Mouse (Mus musculus) adipocyte (in vitro differentiated cells): ENCODE measurements around the gene Ttc21b.
A peak's percentile ranks its signal among the peaks of the same experiment; 100 is the strongest.
"Not testable (repeated sequence)": the region's sequence is repeated elsewhere in the genome, so short reads cannot be mapped to it uniquely, and the experiment has no call there.

Experiments
- DNase-seq: peaks from one replicate; pipeline ENCODE4 v3.0.0-alpha.2; 2016; ENCODE audit warnings: low spot score

Gene Ttc21b

DNA sequence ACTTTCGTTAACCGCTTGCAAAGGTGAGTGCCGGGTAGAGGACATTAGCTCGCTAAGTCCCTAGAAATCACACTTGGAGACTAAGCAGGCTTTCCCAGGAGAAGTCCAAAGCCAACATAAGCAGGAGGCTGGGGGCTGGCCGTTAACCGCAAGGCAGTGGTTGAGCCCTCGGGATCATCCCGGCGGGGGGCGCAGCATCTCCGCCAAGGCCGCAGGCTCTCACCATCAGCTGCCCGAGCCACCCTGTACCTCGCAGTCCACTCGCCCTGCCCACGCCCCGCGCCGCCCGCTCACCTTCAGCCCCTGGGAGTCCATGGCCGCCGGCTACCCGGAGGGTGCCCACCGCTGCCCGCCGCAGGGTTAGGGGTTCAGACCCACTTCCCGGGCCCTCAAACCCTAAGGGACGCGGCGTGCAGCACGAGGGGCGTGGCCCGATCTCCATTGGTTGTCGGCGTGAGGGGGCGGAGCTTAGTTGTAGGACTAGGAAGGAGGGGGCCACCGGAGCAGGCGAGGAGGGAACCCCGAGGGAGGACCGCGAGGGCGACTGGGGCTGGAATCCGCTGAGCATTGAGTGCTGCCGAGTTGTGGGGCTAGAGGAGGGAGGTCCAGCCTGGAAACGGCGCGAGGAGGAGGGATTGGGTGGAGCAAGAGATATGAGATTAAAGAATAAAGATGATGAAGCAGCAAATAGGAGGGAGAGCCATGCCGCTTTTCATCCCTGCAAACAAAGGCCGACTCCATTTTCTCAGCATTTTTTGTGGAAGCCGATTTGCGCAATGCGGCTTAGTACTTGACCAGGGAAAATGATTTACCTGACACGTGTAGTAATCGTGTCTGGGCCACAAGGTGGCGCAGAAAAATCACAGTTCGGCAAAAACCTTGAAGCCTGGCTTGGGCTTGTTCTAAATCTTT, at the start of gene Ttc21b:
Gene Ttc21b (minus strand): TSS at position 398 of the 912 bp plus-strand sequence.
- peak; percentile 98 for DNase-seq

DNA sequence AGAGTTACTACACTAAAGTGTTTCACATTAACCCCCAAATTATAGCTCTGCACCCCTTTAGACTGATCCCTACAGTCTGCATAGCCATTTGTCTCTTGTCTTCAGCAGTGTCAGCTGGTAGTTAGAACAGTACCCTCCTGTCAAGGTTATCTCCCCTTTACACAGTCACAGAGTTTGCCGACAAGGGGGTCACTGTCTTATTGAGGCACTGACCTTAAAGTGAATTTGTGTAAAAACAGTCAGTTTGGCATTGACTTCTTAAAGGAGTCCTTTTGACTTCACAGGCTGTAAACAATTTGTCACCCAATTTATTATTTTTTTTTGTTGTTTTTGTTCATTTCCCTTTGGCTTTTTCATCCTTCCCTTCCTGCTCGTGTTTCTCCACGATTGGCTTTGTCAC, 16.1 kb upstream of the Ttc21b start:
- no peak for DNase-seq

DNA sequence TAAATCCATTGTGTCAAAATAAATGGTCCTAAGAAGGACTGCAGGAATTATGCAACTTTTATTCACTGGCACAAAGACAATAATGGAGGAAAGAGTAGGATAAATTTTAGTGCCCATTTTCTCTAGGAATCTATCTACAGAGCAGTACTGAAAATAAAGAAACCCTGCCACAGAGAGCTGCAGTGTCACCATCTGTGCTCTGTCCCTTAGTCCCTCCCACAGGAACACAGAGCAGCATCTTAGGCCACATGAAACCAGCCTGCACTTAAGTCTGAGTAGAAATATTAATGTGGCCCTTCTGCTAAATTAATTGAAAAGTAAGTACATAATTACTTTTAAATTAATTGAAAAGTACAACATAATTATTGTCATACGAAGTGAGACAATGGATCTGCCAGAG, 12.4 kb downstream of the Ttc21b start:
- no peak for DNase-seq

DNA sequence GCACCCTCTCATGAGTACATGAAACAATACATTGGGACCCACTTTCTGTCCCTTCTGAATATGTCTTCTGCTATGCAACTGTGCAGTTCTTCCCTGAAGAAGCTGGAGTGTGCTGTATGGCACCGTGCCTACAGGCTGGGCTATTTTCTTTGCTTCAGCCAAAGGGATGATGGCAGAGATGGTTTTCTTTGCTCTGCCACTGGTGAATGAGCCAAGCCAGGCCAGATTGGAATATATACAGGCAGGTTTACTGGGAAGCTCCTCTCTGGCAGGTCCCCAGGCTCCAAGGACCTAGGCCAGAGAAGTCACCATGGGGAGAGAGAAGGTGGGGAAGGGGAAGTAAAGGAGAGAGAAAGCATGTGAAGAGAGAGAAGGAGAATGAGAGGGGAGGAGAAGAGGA, 16.1 kb downstream of the Ttc21b start:
- DNase-seq = no peak

DNA sequence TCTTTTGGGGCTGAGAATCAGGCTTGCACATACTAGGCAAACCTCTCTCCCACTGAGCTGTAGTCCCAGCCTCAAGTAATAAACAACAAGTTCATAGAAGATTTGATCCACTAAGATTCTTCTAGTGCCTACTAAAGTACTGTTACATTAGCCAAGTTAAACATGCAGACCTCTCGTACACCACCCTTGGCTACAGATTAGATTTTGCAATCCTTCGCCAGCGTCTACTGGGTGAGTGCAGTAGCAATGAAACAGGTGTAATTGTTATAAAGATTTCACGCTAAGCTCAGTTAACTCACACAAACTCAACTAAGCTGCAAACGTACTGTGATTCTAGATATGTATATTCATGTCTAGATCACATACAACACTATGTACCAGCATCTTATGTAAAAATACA, 17.5 kb downstream of the Ttc21b start:
- DNase-seq = no peak

DNA sequence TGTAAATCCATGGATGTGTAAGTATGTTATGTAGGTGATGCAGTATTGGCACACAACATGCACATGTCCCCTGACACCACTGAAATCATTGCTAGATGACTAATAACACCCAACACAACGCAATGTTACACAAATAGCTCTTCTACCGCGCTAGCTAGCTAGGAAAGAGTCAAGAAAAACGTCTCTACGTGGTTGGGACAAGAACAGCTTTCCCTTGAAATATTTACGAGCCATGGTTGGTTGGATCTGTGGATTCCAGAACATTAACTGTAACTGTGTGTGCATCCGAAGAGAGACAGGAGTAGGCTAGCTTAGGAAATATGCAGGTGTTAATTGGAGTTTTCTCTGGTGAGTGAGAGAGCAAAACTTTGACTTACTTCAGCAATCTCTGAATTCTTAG, 35.5 kb downstream of the Ttc21b start:
- no peak for DNase-seq

DNA sequence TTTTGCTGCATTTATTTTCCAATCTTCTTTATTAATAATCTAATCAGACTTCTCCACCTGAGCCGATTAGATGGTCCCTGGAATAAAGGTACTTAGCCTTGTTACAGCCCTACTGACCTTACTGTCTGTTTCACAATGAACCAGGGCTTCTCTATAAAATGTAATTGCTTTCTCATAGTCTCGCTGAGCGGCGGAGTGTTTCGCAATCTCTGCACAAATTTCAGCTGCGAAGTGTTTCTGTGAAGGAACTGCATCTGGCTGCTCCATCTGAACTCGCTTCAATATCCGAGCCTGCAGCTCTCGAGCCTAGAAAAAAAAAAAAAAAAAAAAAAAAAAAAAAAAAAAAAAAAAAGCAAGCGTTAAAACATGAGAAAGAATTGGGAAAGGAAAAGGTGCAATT, 46.5 kb downstream of the Ttc21b start:
- DNase-seq = peak; percentile 32

DNA sequence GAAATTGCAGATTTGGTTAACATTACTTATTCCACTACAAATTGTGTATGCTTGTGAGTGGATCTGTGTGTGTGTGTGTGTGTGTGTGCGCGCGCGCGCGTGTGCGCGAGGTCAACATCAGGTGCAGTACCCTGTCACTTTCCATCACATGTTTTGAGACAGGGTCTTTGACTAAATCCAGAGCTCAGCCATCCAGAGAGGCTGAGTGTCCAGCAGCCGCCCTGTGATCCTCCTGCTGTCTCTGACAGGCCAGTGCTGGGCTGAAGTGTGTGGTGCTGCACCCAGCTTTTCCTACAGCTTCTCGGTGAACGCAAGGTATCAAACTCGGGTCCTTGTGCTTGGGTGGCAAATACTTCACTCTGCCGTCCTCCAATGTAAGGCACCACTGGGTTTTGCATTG, 47.1 kb downstream of the Ttc21b start:
- no peak for DNase-seq

DNA sequence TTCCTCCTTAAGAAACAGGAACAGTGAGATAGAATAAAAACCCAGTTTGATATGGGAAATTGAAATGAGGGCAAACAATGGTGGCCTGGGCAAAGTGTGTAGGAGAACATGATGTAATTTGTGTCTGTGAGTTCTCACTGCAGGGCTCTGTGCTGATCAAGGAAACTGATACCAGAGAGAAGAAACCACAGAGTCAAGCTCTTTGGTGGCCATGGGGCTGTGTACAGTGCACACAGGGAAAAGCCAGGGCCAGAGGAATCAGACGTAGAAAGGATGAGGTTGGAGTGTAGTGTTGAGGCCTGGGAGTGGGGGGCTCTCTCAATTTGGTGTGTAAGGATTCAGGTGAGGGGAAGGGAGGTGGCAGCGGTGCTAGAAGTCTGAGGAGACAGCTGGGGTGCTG, 49.6 kb downstream of the Ttc21b start:
- no peak for DNase-seq

DNA sequence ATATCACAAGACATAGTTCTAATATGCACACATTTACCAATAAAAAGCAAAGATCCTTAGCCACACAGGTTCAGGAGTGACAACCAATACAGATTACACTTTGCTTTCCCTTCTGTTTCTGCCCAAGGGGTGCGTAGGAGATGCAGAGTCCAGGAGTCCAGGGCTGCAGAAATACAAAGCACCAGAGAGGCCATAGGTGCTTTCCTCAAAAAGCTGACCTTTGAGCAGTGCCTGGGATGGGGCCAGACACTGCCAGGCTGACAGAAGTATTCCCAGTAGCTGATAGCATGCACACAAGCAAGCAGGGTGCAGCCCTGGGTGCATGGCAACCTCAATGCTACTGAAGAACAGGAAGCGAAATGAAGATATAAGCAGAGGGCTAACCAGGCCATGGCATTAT, 52.2 kb downstream of the Ttc21b start:
- no peak for DNase-seq

DNA sequence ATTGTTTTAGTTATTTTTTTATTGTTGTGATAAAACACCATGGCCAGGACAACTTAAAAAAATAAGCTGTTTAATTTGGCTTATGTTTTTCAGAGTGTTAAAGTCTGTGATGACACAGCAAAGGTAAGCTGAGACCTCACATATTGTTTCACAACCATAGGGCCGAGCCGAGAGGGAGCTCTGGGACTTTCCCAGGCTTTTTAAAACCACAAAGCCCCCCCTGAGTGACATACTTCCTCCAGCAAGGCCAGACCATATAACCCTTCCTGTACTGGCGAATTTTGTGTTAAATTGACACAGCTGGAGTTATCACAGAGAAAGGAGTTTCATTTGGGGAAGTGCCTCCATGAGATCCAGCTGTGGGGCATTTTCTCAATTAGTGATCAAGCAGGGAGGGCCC, 56.2 kb downstream of the Ttc21b start:
- DNase-seq = no peak

DNA sequence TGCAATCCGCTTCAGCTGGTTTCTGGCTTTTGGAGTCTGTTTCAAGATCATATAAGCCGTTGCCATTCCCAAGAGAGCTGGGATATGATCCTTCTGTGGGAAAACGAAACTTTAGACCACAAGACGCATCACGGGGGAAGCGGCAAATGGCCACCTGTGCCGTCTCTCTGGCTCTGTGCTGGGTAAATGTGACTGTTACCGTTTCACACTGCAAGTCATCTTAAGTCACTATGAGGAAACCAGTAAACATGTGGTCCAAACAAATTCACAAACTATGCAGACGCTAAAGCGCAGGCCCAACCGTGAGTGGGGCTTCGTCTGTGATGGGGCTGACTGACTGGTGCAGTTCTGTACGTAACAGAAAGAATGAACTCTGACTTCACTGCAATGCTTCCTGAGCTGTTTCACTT, 64.7 kb downstream of the Ttc21b start:
- no peak for DNase-seq

DNA sequence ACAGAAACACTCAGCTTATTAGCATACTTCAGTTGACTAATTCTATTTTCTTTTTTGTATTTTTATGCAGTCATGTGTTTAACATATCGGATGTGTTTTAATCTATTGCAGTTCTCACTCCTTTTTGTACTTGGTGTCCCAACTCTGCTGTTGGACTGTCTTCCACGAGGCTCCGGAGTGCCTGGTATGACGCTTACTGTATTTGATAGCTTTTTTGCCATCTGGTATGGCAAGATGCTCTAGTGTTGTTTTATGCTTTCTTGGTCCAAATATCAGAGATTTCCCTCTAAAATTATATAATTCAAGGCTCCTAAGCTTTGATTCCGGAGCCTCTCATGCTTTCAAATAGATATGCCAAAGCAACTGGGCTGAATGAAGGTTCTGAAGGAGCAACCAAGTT, 66.3 kb downstream of the Ttc21b start:
- no peak for DNase-seq

DNA sequence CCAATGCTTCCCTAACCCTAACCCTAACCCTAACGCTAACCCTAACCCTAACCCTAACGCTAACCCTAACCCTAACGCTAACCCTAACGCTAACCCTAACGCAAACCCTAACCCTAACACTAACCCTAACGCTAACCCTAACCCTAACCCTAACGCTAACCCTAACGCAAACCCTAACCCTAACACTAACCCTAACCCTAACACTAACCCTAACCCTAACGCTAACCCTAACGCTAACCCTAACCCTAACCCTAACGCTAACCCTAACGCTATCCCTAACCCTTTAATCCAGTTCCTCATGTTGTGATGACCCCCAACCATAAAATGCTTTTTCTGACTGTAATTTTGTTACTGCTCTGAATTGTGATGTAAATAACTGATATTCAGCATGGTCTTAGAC, 67.2 kb downstream of the Ttc21b start:
- not testable (repeated sequence) for DNase-seq

DNA sequence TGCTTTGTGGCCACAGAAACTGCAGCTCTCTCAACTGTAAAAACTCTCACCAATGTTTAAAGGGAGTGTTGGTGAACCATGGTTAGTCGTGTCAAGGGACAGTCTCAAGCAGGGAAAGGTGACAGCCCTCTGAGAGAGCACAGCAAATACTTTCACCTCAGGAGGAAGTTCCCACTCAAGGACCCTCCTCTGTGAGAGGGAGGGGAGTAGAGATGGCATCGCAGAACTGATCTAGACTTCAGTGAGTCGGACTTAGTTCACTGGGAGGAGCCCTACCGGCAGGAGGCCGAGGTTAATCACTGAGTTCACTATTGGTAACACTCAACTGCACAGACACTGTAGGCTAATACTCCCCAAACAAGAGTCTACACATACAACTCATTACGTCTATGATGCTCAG, 68.9 kb downstream of the Ttc21b start:
- DNase-seq = no peak

DNA sequence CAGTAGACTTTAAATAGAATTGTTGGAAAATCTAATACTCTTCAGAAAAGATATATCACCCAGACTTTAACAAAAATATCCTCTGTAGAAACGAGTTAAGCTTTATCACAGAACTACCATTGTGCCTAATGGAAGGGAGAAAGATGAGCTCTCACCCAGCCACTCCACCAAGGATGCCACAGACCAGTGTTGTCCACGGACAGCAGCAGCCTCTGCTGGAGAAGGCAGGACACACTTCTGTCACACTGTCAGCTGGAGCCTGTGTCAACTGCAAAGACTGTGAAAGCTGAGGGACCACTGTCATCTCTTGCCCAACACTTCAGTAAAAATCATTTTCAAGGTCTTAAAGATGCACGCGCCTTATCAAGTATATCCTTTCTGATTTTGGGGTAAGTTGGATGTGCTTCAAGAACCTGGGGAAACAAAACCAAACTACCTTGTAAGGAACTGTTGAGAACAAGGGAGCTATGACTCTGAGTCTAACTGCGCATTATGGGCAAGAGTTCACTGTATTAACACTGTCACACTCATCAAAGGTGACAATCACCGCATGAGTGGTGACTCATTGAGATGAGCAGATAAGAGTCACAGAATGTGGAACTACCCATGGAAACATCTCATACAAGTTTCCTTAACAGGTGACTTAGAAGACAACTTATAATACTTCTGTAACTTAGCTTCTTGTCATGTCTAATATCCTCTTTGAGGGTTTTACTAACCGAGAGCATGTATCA, 71.8 kb downstream of the Ttc21b start:
- DNase-seq = no peak

DNA sequence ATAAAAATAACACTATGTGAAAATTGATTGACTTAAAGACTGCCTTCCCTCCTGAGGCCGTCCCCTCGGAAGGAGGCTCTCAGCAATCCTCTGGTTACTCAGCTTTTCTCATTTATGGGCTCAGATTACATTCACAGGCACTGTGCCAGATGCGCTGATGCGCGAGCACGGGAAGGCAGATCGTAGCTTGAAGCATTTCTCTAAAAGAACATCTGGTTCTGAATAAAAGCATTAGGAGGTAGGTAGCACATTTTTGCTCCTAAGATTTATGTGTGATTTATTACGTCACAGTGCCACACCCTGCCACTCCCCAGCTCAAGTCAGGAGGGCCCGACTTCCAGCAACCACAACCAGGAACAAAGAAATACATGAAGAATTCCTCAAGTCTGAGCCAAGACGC, 76.1 kb downstream of the Ttc21b start:
- DNase-seq = peak; percentile 62

DNA sequence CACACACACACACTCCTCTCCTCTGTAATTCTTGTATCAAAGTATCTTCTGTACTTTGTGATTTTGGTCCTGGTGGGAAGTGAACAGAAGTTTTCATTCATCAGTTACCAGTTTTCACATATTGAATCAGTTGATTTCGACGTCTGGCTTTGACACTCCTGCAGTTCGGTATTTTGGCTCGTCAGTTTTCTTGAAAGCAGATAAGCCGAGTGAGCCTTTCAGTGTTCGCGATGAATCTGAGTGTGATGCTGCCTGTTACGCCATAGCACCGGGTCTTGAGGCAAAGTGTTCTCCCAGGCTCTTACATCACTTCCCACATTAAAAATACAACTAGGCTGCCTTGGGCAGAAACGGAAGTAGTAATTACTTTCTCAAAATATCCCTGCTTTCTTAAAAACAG, 76.6 kb downstream of the Ttc21b start:
- DNase-seq = peak; percentile 51

DNA sequence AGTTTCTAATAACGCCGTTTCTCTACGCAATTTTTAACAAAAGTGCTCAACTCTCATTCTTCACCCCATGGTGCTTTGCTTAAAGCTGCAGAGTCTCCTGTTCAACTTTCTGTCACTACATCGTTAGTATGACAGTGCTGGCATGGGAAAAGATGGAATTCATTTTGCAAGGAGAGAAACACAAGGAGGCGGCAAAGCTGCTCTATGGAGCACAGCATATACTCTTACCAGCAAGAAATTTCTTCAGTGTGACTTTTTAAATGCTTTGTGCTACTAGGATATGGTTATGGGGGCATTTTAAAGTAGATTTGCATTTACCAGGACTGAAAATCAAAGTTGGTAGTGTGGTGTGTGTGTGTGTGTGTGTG, 77.6 kb downstream of the Ttc21b start:
- DNase-seq = no peak

DNA sequence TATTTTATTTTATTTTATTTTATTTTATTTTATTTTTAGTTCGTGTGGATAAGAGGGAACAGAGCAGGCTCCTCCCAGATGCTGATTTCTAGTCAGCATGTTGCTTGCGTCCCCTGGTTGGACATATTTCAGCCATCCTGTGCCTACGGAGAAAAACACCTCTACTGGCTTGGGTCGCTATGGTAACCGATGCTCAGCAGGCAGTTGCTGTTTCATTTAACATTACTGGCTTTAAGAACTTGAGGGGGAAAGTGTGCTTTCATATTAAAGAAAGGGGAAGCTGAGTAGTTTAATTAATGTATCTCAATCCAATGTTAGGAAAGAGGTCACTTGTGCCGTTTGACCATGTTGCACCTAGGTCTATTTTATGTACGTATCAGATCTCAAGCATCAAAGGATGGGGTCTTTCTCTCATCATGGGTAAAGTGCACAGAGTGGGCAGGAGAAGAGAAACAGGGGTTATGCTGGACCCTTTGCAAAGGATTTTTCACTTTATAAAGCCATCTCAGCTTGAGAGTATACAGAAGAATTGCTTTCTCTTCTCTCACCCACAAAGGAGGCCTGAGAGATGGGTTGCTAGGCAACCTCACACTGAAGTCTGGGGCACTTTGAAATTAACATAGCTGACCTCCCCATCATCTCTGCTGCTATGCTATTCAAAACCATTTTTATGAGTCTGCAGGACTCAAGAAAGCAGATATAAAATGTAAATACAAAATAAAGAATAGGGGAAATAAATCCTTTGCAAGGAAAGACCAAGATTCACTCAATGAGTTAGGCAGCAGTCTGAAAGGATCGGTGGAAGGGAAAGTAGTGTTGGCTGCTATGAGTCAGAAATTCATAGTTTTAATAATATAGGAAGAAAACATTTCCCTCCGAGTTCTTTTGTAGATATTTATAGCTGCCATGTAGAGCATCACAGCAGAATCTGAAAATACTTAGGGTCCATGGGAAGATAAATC, 78.2 kb downstream of the Ttc21b start:
- no peak for DNase-seq

DNA sequence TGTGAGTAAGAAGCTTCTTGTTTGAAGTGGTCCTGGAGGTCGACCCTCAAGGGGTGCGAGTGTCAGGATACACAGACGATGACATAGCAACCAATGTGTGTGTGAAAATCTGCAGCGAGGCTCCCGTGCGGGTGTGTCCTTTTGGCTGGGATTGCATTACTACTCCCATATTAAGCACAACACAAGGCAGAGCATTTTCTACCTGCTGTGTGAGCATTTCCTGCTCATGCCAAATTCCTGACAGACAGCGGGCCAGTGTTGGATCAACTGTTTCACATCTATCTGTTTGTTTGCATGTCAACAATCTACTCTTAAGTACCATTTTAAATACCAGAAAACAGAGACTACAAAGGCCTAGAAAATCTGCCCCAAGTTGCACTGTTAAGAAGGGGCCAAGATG, 79.4 kb downstream of the Ttc21b start:
- DNase-seq = no peak

DNA sequence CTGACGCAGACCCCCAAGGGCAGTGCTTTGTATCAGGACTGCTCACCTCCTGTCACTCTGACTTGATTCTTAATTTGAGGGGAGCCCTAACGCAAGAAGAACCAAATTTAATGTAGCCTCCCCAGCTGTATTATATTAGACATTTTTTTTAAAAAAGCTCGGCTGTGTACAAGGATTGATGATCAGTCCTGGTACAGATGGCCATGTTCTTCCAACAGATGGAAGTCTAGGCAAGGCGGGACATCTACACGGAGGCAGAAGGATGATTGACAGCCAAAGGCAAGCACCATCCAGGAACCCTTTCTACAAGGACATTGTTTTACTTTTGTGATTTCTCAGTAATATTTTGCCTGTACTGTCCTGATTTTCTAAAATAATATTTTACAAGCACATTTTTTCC, 83.3 kb downstream of the Ttc21b start:
- no peak for DNase-seq
